Mouse (Mus musculus) bone marrow, adult 2 months (tissue): Measurements from ENCODE around the gene Ly9. TPM values are rescaled to one million over a fixed set of nuclear protein-coding genes. Genes with fewer than 3 reads are reported as not detected.

Experiments
- H3K27ac ChIP-seq: fragments of 200-500 bp; 2 replicates; pipeline ENCODE4 v1.5.1; 2012; ENCODE audit warnings: low read depth, mild to moderate bottlenecking, control low read depth, inconsistent platforms, low read length; ENCODE audit not compliant: control insufficient read depth, poor library complexity, insufficient read depth
- H3K4me1 ChIP-seq: fragments of 200-500 bp; 2 replicates; pipeline ENCODE4 v1.6.1; 2011; ENCODE audit warnings: low read length; ENCODE audit not compliant: control insufficient read depth, insufficient read depth
- H3K4me3 ChIP-seq: fragments of 200-500 bp; replicated peaks from 2 replicates; pipeline ENCODE3; 2011; ENCODE audit warnings: mild to moderate bottlenecking, low read depth, low read length, control low read depth; ENCODE audit not compliant: control insufficient read depth
- CTCF ChIP-seq: fragments of 200-500 bp; IDR thresholded peaks from 2 replicates; pipeline ENCODE4 v1.5.1; 2011; ENCODE audit warnings: low read length, control low read depth; ENCODE audit not compliant: control insufficient read depth, insufficient read depth
- POLR2A ChIP-seq: fragments of 200-500 bp; IDR thresholded peaks from 2 replicates; pipeline ENCODE4 v1.6.1; 2011; ENCODE audit warnings: low read depth, mild to moderate bottlenecking, control low read depth, low read length, borderline replicate concordance; ENCODE audit not compliant: control insufficient read depth
- WGBS: fragments of 180-500 bp; shearing (Covaris S2); methylation state at CpG from one replicate; pipeline ENCODE4 v1.1.7; 2018; 5-methylcytosine and 5-hydroxymethylcytosine counted together
- polyA plus RNA-seq: library from polyadenylated mRNA; stranded (reverse); fragments of >200 nt; gene quantifications from 2 replicates; pipeline ENCODE4 v1.2.4, GENCODE M21; 2011; ENCODE audit warnings: low replicate concordance; ENCODE audit not compliant: missing spikeins, insufficient read depth, insufficient read length

Gene Ly9
- 12.8 and 23.7 TPM in 2 replicates for polyA plus RNA-seq

DNA sequence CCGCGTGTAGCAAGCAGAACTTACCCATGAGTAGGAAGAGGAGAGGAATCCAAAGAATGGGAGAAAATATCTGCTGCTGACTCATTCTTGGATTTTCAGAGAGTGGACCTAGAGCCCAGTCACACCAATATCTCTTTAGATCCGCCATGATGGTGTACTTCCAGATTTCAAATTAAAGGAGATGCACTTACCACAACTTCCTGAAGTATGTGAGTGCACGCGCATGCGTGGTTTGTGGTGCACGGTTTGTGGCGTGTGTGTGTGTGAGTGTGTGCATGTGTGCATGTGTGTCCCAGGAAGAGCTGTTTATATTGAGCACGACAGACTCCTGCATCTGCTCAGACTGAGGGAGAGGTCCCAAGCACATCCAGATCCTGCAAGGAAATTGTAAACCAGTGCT, at the start of gene Ly9:
Gene Ly9 (minus strand): TSS at position 235 of the 400 bp plus-strand sequence.
- TF ChIP-seq POLR2A (no peak), CTCF (peak; percentile 18; the same call in 1 of the 2 replicates)
- 2% methylated on average over 9 of the region's 9 CpGs for WGBS
- H3K27ac ChIP-seq, result no peak within 1 kb of the TSS
- peak within 1 kb of the TSS; percentile 56 for H3K4me3 ChIP-seq
- peaks cover 2% of the 10 kb centered on the region; the same call in 1 of the 2 replicates for H3K4me1 ChIP-seq

DNA sequence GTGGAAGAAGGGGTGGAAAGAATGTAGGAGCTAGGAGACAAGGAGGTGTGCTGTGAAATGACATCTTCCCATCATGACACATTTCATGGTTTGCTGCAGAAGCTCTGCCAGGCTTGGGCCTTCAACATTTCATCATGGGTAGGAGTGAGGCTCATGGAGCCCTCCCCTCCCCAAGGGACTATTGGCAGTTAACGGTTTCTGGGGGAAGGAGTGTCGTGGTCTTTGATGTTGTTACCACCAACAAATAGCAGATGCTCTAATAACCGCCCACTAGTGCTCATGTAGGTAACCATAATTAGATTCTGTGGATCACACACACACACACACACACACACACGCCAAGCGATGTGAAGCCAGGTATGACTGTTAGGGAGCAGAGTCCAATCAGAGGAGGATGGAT, 45.5 kb upstream of the Ly9 start, which contains the start of gene Slamf7:
Gene Slamf7 (minus strand): TSS at position 302 of the 400 bp plus-strand sequence.
- TF ChIP-seq CTCF (no peak), POLR2A (no peak)
- Histone ChIP-seq H3K4me3 (no peak within 1 kb of the TSS), H3K4me1 (no peaks in the 10 kb centered on the region), H3K27ac (no peak within 1 kb of the TSS)
- 71% methylated on average over 5 of the region's 5 CpGs for WGBS

DNA sequence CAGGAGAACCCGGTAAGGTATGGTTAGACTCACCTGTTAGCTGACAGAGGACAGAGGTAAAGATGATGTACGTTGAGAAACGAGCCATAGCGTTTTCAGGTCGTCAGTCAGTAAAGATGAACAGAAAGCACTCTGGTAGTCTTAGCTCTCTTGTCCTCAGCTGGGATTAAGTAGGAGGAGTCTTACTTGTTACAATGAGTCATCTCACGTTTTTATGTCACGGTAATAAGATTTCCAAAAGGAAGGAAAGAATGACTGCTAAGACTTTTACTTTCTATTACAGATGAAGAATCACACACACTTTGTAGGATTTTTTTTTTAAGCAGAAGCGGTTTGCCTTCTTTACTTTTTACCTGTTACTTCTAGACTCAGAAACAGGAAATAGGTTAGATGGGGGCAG, 41.6 kb upstream of the Ly9 start:
- Histone ChIP-seq H3K4me3 (peak overlapping the region; percentile 42), H3K4me1 (peaks cover 5% of the 10 kb centered on the region), H3K27ac (no peak overlapping the region; the same call in 1 of the 2 replicates)
- no peak for TF ChIP-seq CTCF
- 22% methylated on average over 8 of the region's 8 CpGs for WGBS

DNA sequence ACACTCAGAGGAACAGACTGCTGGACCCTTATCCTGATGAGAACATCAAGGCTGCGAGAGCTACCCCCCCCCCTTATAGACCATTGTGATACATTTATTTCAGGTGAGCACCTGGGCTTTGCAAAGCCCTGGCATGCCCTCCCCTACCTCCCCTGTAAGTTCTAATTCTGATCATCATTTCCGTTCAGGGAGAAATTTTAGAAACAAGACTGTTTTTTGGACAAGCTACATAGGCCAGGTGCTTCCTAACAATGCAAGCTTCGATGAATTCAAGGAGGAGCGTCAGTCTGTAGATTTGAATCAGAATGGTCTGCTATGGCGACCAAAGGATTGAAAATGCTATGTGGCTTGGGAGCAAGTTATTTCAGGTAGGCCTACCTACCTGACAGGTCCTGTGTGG, 40.5 kb upstream of the Ly9 start:
- H3K4me3 ChIP-seq, result no peak overlapping the region
- peaks cover 5% of the 10 kb centered on the region for H3K4me1 ChIP-seq
- peak overlapping the region; percentile 56; the same call in 1 of the 2 replicates for H3K27ac ChIP-seq
- 65% methylated on average over 5 of the region's 5 CpGs for WGBS
- TF ChIP-seq POLR2A, result no peak
- TF ChIP-seq CTCF, result no peak

DNA sequence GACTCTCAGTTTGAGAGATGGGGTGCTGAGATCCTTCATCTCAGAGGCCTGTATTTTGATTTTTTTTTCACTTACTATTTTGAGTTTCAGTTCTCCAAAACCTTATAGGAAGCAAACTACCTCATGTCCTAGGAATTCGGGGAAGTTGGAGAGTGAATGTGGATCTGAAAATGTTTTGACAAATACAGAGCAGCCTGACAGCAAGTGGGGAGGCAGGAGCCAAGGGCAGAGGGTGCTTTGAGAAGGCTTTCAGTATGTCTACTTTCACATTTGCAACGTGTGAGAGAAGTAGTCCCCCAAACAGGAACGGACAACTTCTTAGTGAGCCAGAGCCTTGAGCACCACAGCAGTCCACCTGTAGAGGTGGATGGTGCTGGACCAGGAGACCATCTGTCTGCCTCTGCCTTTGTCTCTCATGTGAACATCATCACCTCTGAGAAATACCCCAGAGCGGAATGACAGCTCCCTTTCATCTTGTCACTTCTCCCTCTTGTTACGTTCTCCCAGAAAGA, 39.3 kb upstream of the Ly9 start:
- Histone ChIP-seq H3K27ac (peak overlapping the region; percentile 50), H3K4me1 (peaks cover 5% of the 10 kb centered on the region), H3K4me3 (no peak overlapping the region)
- TF ChIP-seq POLR2A (no peak), CTCF (no peak)
- 38% methylated on average over 5 of the region's 5 CpGs for WGBS

DNA sequence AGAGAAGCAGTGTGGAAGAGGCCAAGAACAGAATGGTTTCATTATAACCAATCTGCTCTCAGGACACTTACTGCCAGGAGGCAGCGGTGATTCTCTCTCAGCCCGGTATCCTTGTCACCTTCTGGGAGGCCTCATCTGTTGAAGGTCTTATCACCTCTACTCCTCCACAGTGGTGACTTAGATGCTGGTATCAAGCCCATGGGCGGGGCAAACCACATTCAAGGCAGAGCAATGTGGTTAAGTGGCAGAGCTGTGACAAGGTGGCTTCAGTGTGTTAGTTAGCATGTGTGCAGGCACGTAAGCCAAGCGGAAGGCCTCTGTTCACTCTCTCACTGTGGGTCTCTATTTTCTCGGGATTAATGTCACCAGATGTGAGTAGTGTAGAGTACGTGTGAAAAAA, 36.4 kb upstream of the Ly9 start:
- H3K4me3 ChIP-seq, result no peak overlapping the region
- H3K4me1 ChIP-seq, result peaks cover 5% of the 10 kb centered on the region
- TF ChIP-seq POLR2A (no peak), CTCF (no peak)
- H3K27ac ChIP-seq, result no peak overlapping the region
- WGBS, result 59% methylated on average over 7 of the region's 7 CpGs

DNA sequence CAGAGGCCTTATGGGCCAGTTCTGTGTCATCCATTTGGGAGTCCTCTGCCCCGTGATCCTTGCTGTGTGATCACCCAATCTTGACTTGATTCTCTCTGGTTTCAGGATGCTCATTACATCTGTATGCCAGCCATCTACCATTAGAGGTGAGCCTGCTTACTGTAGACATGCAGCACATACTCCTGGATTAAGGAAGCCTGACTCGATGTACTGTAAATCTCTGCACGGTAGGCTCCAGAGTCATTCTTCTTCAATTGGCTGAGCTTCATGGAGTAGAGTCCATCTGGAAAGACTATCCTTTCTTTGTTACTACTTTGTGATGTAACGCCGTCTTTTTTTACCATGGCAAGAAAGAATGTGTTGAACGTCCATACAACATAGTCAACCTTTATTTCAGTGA, 33.6 kb upstream of the Ly9 start:
- TF ChIP-seq CTCF (no peak), POLR2A (no peak)
- H3K27ac ChIP-seq, result no peak overlapping the region
- H3K4me1 ChIP-seq, result peaks cover 3% of the 10 kb centered on the region
- no peak overlapping the region for H3K4me3 ChIP-seq
- 87% methylated on average over 6 of the region's 6 CpGs for WGBS

DNA sequence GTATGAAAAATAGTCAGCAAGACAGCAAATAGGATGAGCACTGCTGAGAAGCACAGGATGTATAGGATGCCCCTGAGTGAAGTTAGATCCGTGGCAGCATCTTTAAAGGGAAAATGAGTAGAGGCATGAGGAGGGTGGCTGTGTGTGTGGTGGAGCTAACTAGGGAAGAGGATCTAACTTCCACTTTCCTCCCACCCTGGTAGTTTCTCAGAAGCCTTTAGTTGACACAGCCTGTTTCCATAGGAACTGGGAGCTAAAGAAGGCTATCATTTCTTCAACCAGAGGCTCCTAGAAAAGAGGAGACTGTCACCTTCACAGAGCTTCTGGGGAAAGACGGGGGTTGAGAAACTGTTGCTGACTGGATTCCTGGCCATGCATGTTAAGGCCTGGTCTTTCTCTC, 31.5 kb upstream of the Ly9 start:
- Histone ChIP-seq H3K4me3 (no peak overlapping the region), H3K4me1 (peaks cover 1% of the 10 kb centered on the region; the same call in 1 of the 2 replicates), H3K27ac (no peak overlapping the region)
- no peak for TF ChIP-seq POLR2A
- no peak for TF ChIP-seq CTCF
- WGBS, result 52% methylated on average over 2 of the region's 2 CpGs

DNA sequence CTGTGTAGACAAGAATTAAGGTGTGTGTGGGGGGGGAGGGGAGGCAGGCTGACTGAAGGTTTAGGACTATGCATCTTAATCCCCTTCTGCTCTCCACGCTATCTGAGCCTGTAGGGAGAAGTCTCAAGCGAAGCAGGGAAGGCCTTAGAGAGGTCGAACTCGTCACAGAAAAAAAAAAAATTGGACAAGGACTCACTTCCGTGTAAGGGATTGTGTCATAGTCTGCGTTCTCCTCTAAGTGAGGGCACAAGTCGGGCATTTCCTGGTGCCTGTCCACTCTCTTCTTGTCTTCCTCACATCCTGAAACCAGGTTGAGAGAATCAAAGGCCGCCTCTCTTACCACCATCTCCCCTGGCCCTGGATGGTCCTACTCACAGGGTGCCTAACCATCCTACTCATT, 29.9 kb upstream of the Ly9 start:
- WGBS, result 53% methylated on average over 8 of the region's 8 CpGs

More for the DNA sequence above, 29.9 kb upstream of the Ly9 start:
- H3K27ac ChIP-seq, result no peak overlapping the region
- H3K4me3 ChIP-seq, result no peak overlapping the region
- H3K4me1 ChIP-seq, result peaks cover 1% of the 10 kb centered on the region; the same call in 1 of the 2 replicates
- no peak for TF ChIP-seq CTCF
